Mouse (Mus musculus): Measurements from ENCODE around the gene Sez6l2. TPM values are rescaled to one million over a fixed set of nuclear protein-coding genes. Genes with fewer than 3 reads are reported as not detected.

The Sez6l2 gene
- polyA plus RNA-seq, 1 experiment from 2014 or later, result 35.1 TPM

- WGBS, result 40% methylated on average over 6 of the region's 6 CpGs
- ATAC-seq (ENCODE audit: low read depth), result no peak
- Histone ChIP-seq H3K4me1 (replicated peaks) (peaks cover 5% of the 10 kb centered on the region; the same call in 1 of the 2 replicates), H3K27ac (replicated peaks) (no peak overlapping the region), H3K27me3 (no peaks in the 10 kb centered on the region), H3K4me3 (no peak overlapping the region), H3K4me2 (no peak overlapping the region), H3K9me3 (no peaks in the 10 kb centered on the region), H3K9ac (no peak overlapping the region), H3K36me3 (peaks cover 66% of the 10 kb centered on the region)
Observed at GRCm38 (mm10) chr7:126941171-126941570, 9.2 kb upstream of the Sez6l2 start.

- Histone ChIP-seq H3K4me3 (no peak overlapping the region), H3K27ac (replicated peaks) (no peak overlapping the region), H3K27me3 (no peaks in the 10 kb centered on the region), H3K4me2 (no peak overlapping the region), H3K36me3 (peaks cover 64% of the 10 kb centered on the region), H3K4me1 (replicated peaks) (peaks cover 9% of the 10 kb centered on the region; the same call in 1 of the 2 replicates), H3K9me3 (no peaks in the 10 kb centered on the region), H3K9ac (no peak overlapping the region)
- no peak for ATAC-seq (ENCODE audit: low read depth)
- WGBS, result 56% methylated on average over 5 of the region's 5 CpGs
Observed at GRCm38 (mm10) chr7:126941801-126942200, 8.6 kb upstream of the Sez6l2 start.

GRCm38 (mm10) chr7:126946530-126946929 lies 3.8 kb upstream of the Sez6l2 start:
- no peak overlapping the region for H3K9ac ChIP-seq
- 39% methylated on average over 3 of the region's 3 CpGs for WGBS
- no peak overlapping the region for H3K27ac ChIP-seq (replicated peaks)
- peaks cover 54% of the 10 kb centered on the region for H3K4me1 ChIP-seq (replicated peaks)
- H3K4me2 ChIP-seq, result no peak overlapping the region
- peaks cover 50% of the 10 kb centered on the region for H3K36me3 ChIP-seq
- H3K9me3 ChIP-seq, result no peaks in the 10 kb centered on the region
- no peak overlapping the region for H3K4me3 ChIP-seq
- H3K27me3 ChIP-seq, result peaks cover 15% of the 10 kb centered on the region; the same call in 1 of the 2 replicates
- no peak for ATAC-seq (ENCODE audit: low read depth)

- Histone ChIP-seq H3K27me3 (peaks cover 22% of the 10 kb centered on the region), H3K36me3 (peaks cover 38% of the 10 kb centered on the region), H3K4me3 (peak overlapping the region; percentile 58), H3K9me3 (no peaks in the 10 kb centered on the region), H3K9ac (peak overlapping the region; percentile 78), H3K4me2 (peak overlapping the region; percentile 99), H3K4me1 (replicated peaks) (peaks cover 69% of the 10 kb centered on the region), H3K27ac (replicated peaks) (peak overlapping the region; percentile 94)
- 79% methylated on average over 10 of the region's 10 CpGs for WGBS
- no peak for ATAC-seq (ENCODE audit: low read depth)
Observed at GRCm38 (mm10) chr7:126948626-126949025, 1.7 kb upstream of the Sez6l2 start.

GRCm38 (mm10) chr7:126949403-126949792 lies 965 bp upstream of the Sez6l2 start, which contains the start of gene Asphd1:
TSS of gene Asphd1 (minus strand) at chr7:126949582.
- peaks cover 75% of the 10 kb centered on the region for H3K4me1 ChIP-seq (replicated peaks)
- ATAC-seq (ENCODE audit: low read depth), result peak; percentile 57
- H3K9ac ChIP-seq, result peak within 1 kb of the TSS; percentile 78
- H3K27me3 ChIP-seq, result peaks cover 25% of the 10 kb centered on the region
- H3K36me3 ChIP-seq, result peaks cover 38% of the 10 kb centered on the region
- H3K27ac ChIP-seq (replicated peaks), result peak within 1 kb of the TSS; percentile 94
- peak within 1 kb of the TSS; percentile 58 for H3K4me3 ChIP-seq
- no peaks in the 10 kb centered on the region for H3K9me3 ChIP-seq
- WGBS, result under 1% methylated on average over 21 of the region's 21 CpGs
- peak within 1 kb of the TSS; percentile 99 for H3K4me2 ChIP-seq

GRCm38 (mm10) chr7:126950647-126951615 lies 568 bp downstream of the Sez6l2 start:
- peak overlapping the region; percentile 78 for H3K9ac ChIP-seq
- H3K4me2 ChIP-seq, result peak overlapping the region; percentile 99
- H3K9me3 ChIP-seq, result no peaks in the 10 kb centered on the region
- peaks cover 31% of the 10 kb centered on the region for H3K36me3 ChIP-seq
- WGBS, result 6% methylated on average over 26 of the region's 26 CpGs
- no peak for ATAC-seq (ENCODE audit: low read depth)
- peaks cover 78% of the 10 kb centered on the region for H3K4me1 ChIP-seq (replicated peaks)
- peak overlapping the region; percentile 58 for H3K4me3 ChIP-seq
- peak overlapping the region; percentile 94 for H3K27ac ChIP-seq (replicated peaks)
- peaks cover 25% of the 10 kb centered on the region for H3K27me3 ChIP-seq

- 21% methylated on average over 4 of the region's 4 CpGs for WGBS
- no peaks in the 10 kb centered on the region for H3K9me3 ChIP-seq
- H3K36me3 ChIP-seq, result peaks cover 31% of the 10 kb centered on the region
- H3K27ac ChIP-seq (replicated peaks), result peak overlapping the region; percentile 94
- ATAC-seq (ENCODE audit: low read depth), result no peak
- peak overlapping the region; percentile 99 for H3K4me2 ChIP-seq
- H3K9ac ChIP-seq, result peak overlapping the region; percentile 78
- peaks cover 25% of the 10 kb centered on the region for H3K27me3 ChIP-seq
- peaks cover 75% of the 10 kb centered on the region for H3K4me1 ChIP-seq (replicated peaks)
- peak overlapping the region; percentile 58 for H3K4me3 ChIP-seq
Observed at GRCm38 (mm10) chr7:126951741-126952140, 1.4 kb downstream of the Sez6l2 start.

GRCm38 (mm10) chr7:126952646-126953045 lies 2.3 kb downstream of the Sez6l2 start:
- peak overlapping the region; percentile 78 for H3K9ac ChIP-seq
- no peaks in the 10 kb centered on the region for H3K9me3 ChIP-seq
- peak overlapping the region; percentile 94 for H3K27ac ChIP-seq (replicated peaks)
- ATAC-seq (ENCODE audit: low read depth), result no peak
- peaks cover 67% of the 10 kb centered on the region for H3K4me1 ChIP-seq (replicated peaks)
- H3K27me3 ChIP-seq, result peaks cover 25% of the 10 kb centered on the region
- peak overlapping the region; percentile 99 for H3K4me2 ChIP-seq
- under 1% methylated on average over 8 of the region's 8 CpGs for WGBS
- H3K4me3 ChIP-seq, result peak overlapping the region; percentile 58
- peaks cover 34% of the 10 kb centered on the region for H3K36me3 ChIP-seq

- Histone ChIP-seq H3K27ac (replicated peaks) (no peak overlapping the region), H3K36me3 (peaks cover 56% of the 10 kb centered on the region), H3K9ac (no peak overlapping the region; the same call in 1 of the 2 replicates), H3K4me2 (no peak overlapping the region), H3K9me3 (no peaks in the 10 kb centered on the region), H3K4me3 (no peak overlapping the region), H3K27me3 (peaks cover 23% of the 10 kb centered on the region), H3K4me1 (replicated peaks) (peaks cover 43% of the 10 kb centered on the region)
- ATAC-seq (ENCODE audit: low read depth), result no peak
- WGBS, result 81% methylated on average over 3 of the region's 3 CpGs
Observed at GRCm38 (mm10) chr7:126955125-126955524, 4.8 kb downstream of the Sez6l2 start.

GRCm38 (mm10) chr7:126959780-126960179 lies 9.4 kb downstream of the Sez6l2 start:
- 52% methylated on average over 9 of the region's 9 CpGs for WGBS
- no peak overlapping the region for H3K4me2 ChIP-seq
- H3K27ac ChIP-seq (replicated peaks), result no peak overlapping the region
- no peak overlapping the region for H3K4me3 ChIP-seq
- H3K4me1 ChIP-seq (replicated peaks), result no peaks in the 10 kb centered on the region
- peaks cover 39% of the 10 kb centered on the region for H3K27me3 ChIP-seq
- H3K9me3 ChIP-seq, result no peaks in the 10 kb centered on the region
- peaks cover 88% of the 10 kb centered on the region for H3K36me3 ChIP-seq
- no peak for ATAC-seq (ENCODE audit: low read depth)
- H3K9ac ChIP-seq, result no peak overlapping the region

GRCm38 (mm10) chr7:126961095-126961494 lies 10.7 kb downstream of the Sez6l2 start:
- no peak overlapping the region for H3K4me2 ChIP-seq
- no peak overlapping the region for H3K27ac ChIP-seq (replicated peaks)
- H3K36me3 ChIP-seq, result peaks cover 92% of the 10 kb centered on the region
- H3K9me3 ChIP-seq, result no peaks in the 10 kb centered on the region
- no peaks in the 10 kb centered on the region for H3K4me1 ChIP-seq (replicated peaks)
- H3K9ac ChIP-seq, result no peak overlapping the region
- 82% methylated on average over 5 of the region's 5 CpGs for WGBS
- ATAC-seq (ENCODE audit: low read depth), result no peak
- no peak overlapping the region for H3K4me3 ChIP-seq
- H3K27me3 ChIP-seq, result peaks cover 39% of the 10 kb centered on the region

GRCm38 (mm10) chr7:126961965-126962364 lies 11.6 kb downstream of the Sez6l2 start:
- H3K4me1 ChIP-seq (replicated peaks), result no peaks in the 10 kb centered on the region
- no peak for ATAC-seq (ENCODE audit: low read depth)
- no peak overlapping the region for H3K4me3 ChIP-seq
- WGBS, result 87% methylated on average over 4 of the region's 4 CpGs
- H3K27ac ChIP-seq (replicated peaks), result no peak overlapping the region
- H3K9me3 ChIP-seq, result no peaks in the 10 kb centered on the region
- peaks cover 39% of the 10 kb centered on the region for H3K27me3 ChIP-seq
- H3K4me2 ChIP-seq, result no peak overlapping the region
- no peak overlapping the region for H3K9ac ChIP-seq
- H3K36me3 ChIP-seq, result peaks cover 91% of the 10 kb centered on the region

Measured in neural tube, embryonic 13.5 days (tissue).